Mouse (Mus musculus): ENCODE results near the gene Fgfrl1.

GRCm38 (mm10) chr5:108645651-108646342, 46.4 kb upstream of the Fgfrl1 start:
- TF ChIP-seq CTCF (IDR thresholded peaks at IDR 0.05; ENCODE audit: low read depth) (peak; percentile 14), EP300 (IDR thresholded peaks at IDR 0.05; ENCODE audit: low read depth) (no peak)

Measured in heart, postnatal 0 days (tissue).